Mouse (Mus musculus) megakaryocyte-erythroid progenitor cell, adult 5 weeks (primary cell): ENCODE measurements around the gene Gm21028. TPM values are rescaled to one million over a fixed set of nuclear protein-coding genes. Genes with fewer than 3 reads are reported as not detected.

ENCODE experiments used
- polyA plus RNA-seq: library from polyadenylated mRNA; stranded (reverse); fragments of >175 nt; gene quantifications from 2 replicates; pipeline ENCODE4 v1.2.3, GENCODE M21; 2012

Gene Gm21028
- not detected in 2 replicates for polyA plus RNA-seq

DNA sequence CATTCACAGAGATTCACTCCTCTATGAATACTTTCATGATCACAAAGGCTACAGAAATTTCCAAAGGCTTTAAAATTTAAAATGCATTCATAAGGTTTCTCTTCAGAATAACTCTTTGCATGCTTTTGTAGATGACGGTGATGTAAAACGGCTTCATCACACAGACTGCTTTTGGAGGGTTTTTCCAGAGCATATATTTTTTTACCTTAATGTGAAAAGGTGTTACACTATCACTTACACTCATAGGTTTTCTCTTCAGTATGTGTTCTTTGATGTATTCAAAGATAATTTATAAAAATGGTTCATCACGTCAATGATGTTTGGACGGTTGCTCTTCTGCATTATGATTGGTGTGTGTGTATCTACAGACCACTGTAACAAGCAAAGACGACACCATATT is at the start of gene Gm21028:
TSS of gene Gm21028 (minus strand) at position 101 of the 400 bp plus-strand sequence.

DNA sequence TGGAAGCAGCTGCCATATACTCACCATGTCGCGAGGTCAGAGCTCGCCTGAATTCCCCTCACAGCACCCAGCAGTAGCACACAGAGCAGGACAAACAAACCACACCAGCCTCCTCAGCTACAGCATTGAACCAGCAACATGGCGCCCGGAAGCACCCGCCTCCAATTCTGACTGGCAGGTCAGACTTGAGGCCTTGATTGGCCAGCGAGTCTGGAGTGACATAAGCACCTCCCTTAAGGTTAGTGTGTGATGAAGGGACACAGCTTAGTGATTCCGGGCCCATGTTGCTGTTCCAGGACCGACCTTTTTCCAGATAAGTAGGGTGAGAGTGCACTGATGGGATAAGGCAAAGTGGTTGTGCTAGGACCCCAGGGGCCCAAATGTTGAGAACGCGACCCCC is 14.0 kb upstream of the Gm21028 start, which contains the start of gene Zfp977:
TSS of gene Zfp977 (minus strand) at position 135 of the 400 bp plus-strand sequence.

Other genes starting within 250 kb of the Gm21028 start
- gene 4933421I07Rik, start 130.5 kb downstream of the Gm21028 start, polyA plus RNA-seq: not detected in 2 replicates
- gene Zfp141, start 72.8 kb downstream of the Gm21028 start, polyA plus RNA-seq: 2.5 and 3.2 TPM in 2 replicates
- not detected in 2 replicates for gene Zfp977, start 14.0 kb upstream of the Gm21028 start, polyA plus RNA-seq
- 0.33 and 0.38 TPM in 2 replicates for gene Zfp976, start 64.0 kb upstream of the Gm21028 start, polyA plus RNA-seq
- 0.16 and 0.19 TPM in 2 replicates for gene Zfp975, start 114.2 kb upstream of the Gm21028 start, polyA plus RNA-seq
- gene Gm17067, start 148.4 kb upstream of the Gm21028 start, polyA plus RNA-seq: not detected in 2 replicates
- gene Vmn2r62, start 214.9 kb upstream of the Gm21028 start, polyA plus RNA-seq: not detected in 2 replicates